Mouse (Mus musculus) hindbrain, embryonic 11.5 days (tissue): ENCODE results near the gene Rnf17. TPM values are rescaled to one million over a fixed set of nuclear protein-coding genes. Genes with fewer than 3 reads are reported as not detected.

ENCODE experiments used
- ATAC-seq: fragments of 200-750 bp; cut with Nextera tagmentation; 2 replicates; pipeline ENCODE4 v1.8.0; 2017; ENCODE audit warnings: mild to moderate bottlenecking, moderate TSS enrichment, moderate library complexity; ENCODE audit not compliant: low FRiP score
- DNase-seq: peaks from one replicate; pipeline ENCODE4 v3.0.0-alpha.2; 2015; ENCODE audit warnings: low spot score
- H3K27ac ChIP-seq: fragments of 300-500 bp; sonication (generic); 2 replicates; pipeline ENCODE4 v1.5.1; 2014; ENCODE audit warnings: mild to moderate bottlenecking, low read depth, low read length
- H3K27me3 ChIP-seq: fragments of 300-500 bp; sonication (generic); 2 replicates; pipeline ENCODE4 v1.6.1; 2014; ENCODE audit warnings: mild to moderate bottlenecking, low read length, moderate library complexity, mixed read lengths; ENCODE audit not compliant: control insufficient read depth, insufficient read depth
- H3K36me3 ChIP-seq: fragments of 300-500 bp; sonication (generic); 2 replicates; pipeline ENCODE4 v1.6.1; 2014; ENCODE audit warnings: mild to moderate bottlenecking, low read length, moderate library complexity, mixed read lengths; ENCODE audit not compliant: control insufficient read depth, insufficient read depth
- H3K4me1 ChIP-seq: fragments of 300-500 bp; sonication (generic); replicated peaks from 2 replicates; pipeline ENCODE4 v1.6.1; 2014; ENCODE audit warnings: low read length, mixed read lengths; ENCODE audit not compliant: control insufficient read depth, insufficient read depth
- H3K4me2 ChIP-seq: fragments of 300-500 bp; sonication (generic); replicated peaks from 2 replicates; pipeline ENCODE4 v1.6.1; 2014; ENCODE audit warnings: mild to moderate bottlenecking, low read depth, low read length
- H3K4me3 ChIP-seq: fragments of 300-500 bp; sonication (generic); 2 replicates; pipeline ENCODE4 v1.5.1; 2014; ENCODE audit warnings: low read depth, low read length
- H3K9ac ChIP-seq: fragments of 300-500 bp; sonication (generic); 2 replicates; pipeline ENCODE4 v1.6.1; 2014; ENCODE audit warnings: low read depth, low read length
- H3K9me3 ChIP-seq: fragments of 300-500 bp; sonication (generic); 2 replicates; pipeline ENCODE4 v1.6.1; 2016; ENCODE audit warnings: low read length; ENCODE audit not compliant: control insufficient read depth
- WGBS: fragments of 180-500 bp; shearing (Covaris S2); extraction: QIAGEN DNeasy Blood & Tissue Kit; methylation state at CpG from one replicate; pipeline ENCODE4 v1.1.7; 2014; 5-methylcytosine and 5-hydroxymethylcytosine counted together
- polyA plus RNA-seq: library from polyadenylated mRNA; unstranded; fragments of >200 nt; fragmentation: Nextera tagmentation; extraction: Ambion mirVana; gene quantifications from 2 replicates; pipeline ENCODE4 v1.2.1, GENCODE M21; 2014

The Rnf17 gene
- polyA plus RNA-seq, 1 experiment from 2014 or later, result 1.9 TPM

- Histone ChIP-seq H3K9ac (no peak overlapping the region), H3K4me3 (no peak overlapping the region), H3K4me2 (no peak overlapping the region), H3K4me1 (peaks cover 3% of the 10 kb centered on the region; the same call in 1 of the 2 replicates), H3K27me3 (peaks cover 35% of the 10 kb centered on the region), H3K27ac (no peak overlapping the region), H3K9me3 (no peaks in the 10 kb centered on the region), H3K36me3 (no peaks in the 10 kb centered on the region)
- 58% methylated on average over 3 of the region's 3 CpGs for WGBS
- no peak for ATAC-seq
- peak; percentile 42 for DNase-seq
Measured at GRCm38 (mm10) chr14:56368834-56369233, 33.5 kb upstream of the Rnf17 start.

- DNase-seq (peak; percentile 90), ATAC-seq (peak; percentile 53; the same call in 1 of the 2 replicates)
- no peak overlapping the region for H3K9ac ChIP-seq
- no peaks in the 10 kb centered on the region for H3K36me3 ChIP-seq
- no peaks in the 10 kb centered on the region for H3K9me3 ChIP-seq
- no peaks in the 10 kb centered on the region for H3K27me3 ChIP-seq
- no peak overlapping the region for H3K4me3 ChIP-seq
- H3K27ac ChIP-seq, result no peak overlapping the region
- 3% methylated on average over 6 of the region's 6 CpGs for WGBS
- H3K4me1 ChIP-seq, result no peaks in the 10 kb centered on the region
- no peak overlapping the region for H3K4me2 ChIP-seq
Measured at GRCm38 (mm10) chr14:56375731-56376130, 26.6 kb upstream of the Rnf17 start.

- no peaks in the 10 kb centered on the region for H3K27me3 ChIP-seq
- H3K27ac ChIP-seq, result no peak overlapping the region
- no peak for DNase-seq
- no peaks in the 10 kb centered on the region for H3K9me3 ChIP-seq
- no peaks in the 10 kb centered on the region for H3K36me3 ChIP-seq
- H3K4me3 ChIP-seq, result no peak overlapping the region
- no peak overlapping the region for H3K9ac ChIP-seq
- no peak for ATAC-seq
- H3K4me2 ChIP-seq, result no peak overlapping the region
- H3K4me1 ChIP-seq, result no peaks in the 10 kb centered on the region
Measured at GRCm38 (mm10) chr14:56377745-56378144, 24.6 kb upstream of the Rnf17 start.

- Histone ChIP-seq H3K4me3 (no peak overlapping the region), H3K27ac (no peak overlapping the region), H3K27me3 (no peaks in the 10 kb centered on the region), H3K4me2 (no peak overlapping the region), H3K9ac (no peak overlapping the region), H3K36me3 (no peaks in the 10 kb centered on the region), H3K9me3 (no peaks in the 10 kb centered on the region), H3K4me1 (no peaks in the 10 kb centered on the region)
- 70% methylated on average over 9 of the region's 9 CpGs for WGBS
- DNase-seq, result no peak
- ATAC-seq, result no peak
Measured at GRCm38 (mm10) chr14:56379336-56379735, 23.0 kb upstream of the Rnf17 start.

GRCm38 (mm10) chr14:56382366-56382765 lies 20.0 kb upstream of the Rnf17 start:
- Histone ChIP-seq H3K9me3 (no peaks in the 10 kb centered on the region), H3K4me2 (no peak overlapping the region), H3K4me1 (no peaks in the 10 kb centered on the region), H3K27ac (no peak overlapping the region), H3K27me3 (no peaks in the 10 kb centered on the region), H3K9ac (no peak overlapping the region), H3K36me3 (no peaks in the 10 kb centered on the region), H3K4me3 (no peak overlapping the region)
- no peak for ATAC-seq
- 83% methylated on average over 4 of the region's 4 CpGs for WGBS
- DNase-seq, result no peak

- no peak overlapping the region for H3K4me3 ChIP-seq
- ATAC-seq (no peak), DNase-seq (no peak)
- no peaks in the 10 kb centered on the region for H3K9me3 ChIP-seq
- H3K36me3 ChIP-seq, result no peaks in the 10 kb centered on the region
- no peak overlapping the region for H3K4me2 ChIP-seq
- 72% methylated on average over 3 of the region's 3 CpGs for WGBS
- H3K9ac ChIP-seq, result no peak overlapping the region
- no peak overlapping the region for H3K27ac ChIP-seq
- no peaks in the 10 kb centered on the region for H3K4me1 ChIP-seq
- no peaks in the 10 kb centered on the region for H3K27me3 ChIP-seq
Measured at GRCm38 (mm10) chr14:56390247-56390646, 12.1 kb upstream of the Rnf17 start.

GRCm38 (mm10) chr14:56393704-56394312 lies 8.6 kb upstream of the Rnf17 start:
- DNase-seq (no peak), ATAC-seq (no peak)
- H3K27me3 ChIP-seq, result no peaks in the 10 kb centered on the region

GRCm38 (mm10) chr14:56398001-56398400 lies 4.4 kb upstream of the Rnf17 start:
- no peaks in the 10 kb centered on the region for H3K27me3 ChIP-seq
- no peak for ATAC-seq
- H3K27ac ChIP-seq, result no peak overlapping the region
- H3K36me3 ChIP-seq, result no peaks in the 10 kb centered on the region
- H3K4me1 ChIP-seq, result no peaks in the 10 kb centered on the region
- H3K4me2 ChIP-seq, result no peak overlapping the region
- H3K9me3 ChIP-seq, result no peaks in the 10 kb centered on the region
- H3K4me3 ChIP-seq, result no peak overlapping the region
- DNase-seq, result peak; percentile 40
- H3K9ac ChIP-seq, result no peak overlapping the region

More at GRCm38 (mm10) chr14:56393704-56394312, 8.6 kb upstream of the Rnf17 start:
- Histone ChIP-seq H3K4me3 (no peak overlapping the region), H3K36me3 (no peaks in the 10 kb centered on the region), H3K9me3 (no peaks in the 10 kb centered on the region), H3K27ac (no peak overlapping the region), H3K4me2 (no peak overlapping the region), H3K4me1 (no peaks in the 10 kb centered on the region), H3K9ac (no peak overlapping the region)
- 27% methylated on average over 2 of the region's 2 CpGs for WGBS

- WGBS, result 89% methylated on average over 2 of the region's 2 CpGs
Measured at GRCm38 (mm10) chr14:56403072-56403375, 643 bp downstream of the Rnf17 start.

More at GRCm38 (mm10) chr14:56403072-56403375, 643 bp downstream of the Rnf17 start:
- H3K4me2 ChIP-seq, result no peak overlapping the region
- DNase-seq (no peak), ATAC-seq (no peak)
- H3K4me1 ChIP-seq, result no peaks in the 10 kb centered on the region
- no peak overlapping the region for H3K27ac ChIP-seq
- no peak overlapping the region for H3K9ac ChIP-seq
- no peak overlapping the region for H3K4me3 ChIP-seq
- no peaks in the 10 kb centered on the region for H3K27me3 ChIP-seq
- no peaks in the 10 kb centered on the region for H3K9me3 ChIP-seq
- H3K36me3 ChIP-seq, result no peaks in the 10 kb centered on the region
